Mouse (Mus musculus) liver, embryonic 14.5 days (tissue): Measurements from ENCODE around the gene Insrr.

Experiments used
- CTCF ChIP-seq: IDR thresholded peaks from 2 replicates; pipeline ENCODE4 v1.5.1; 2016; ENCODE audit warnings: antibody characterized with exemption, low read depth, control low read depth
- EP300 ChIP-seq: IDR thresholded peaks from 2 replicates; pipeline ENCODE4 v1.6.1; 2016; ENCODE audit warnings: antibody characterized with exemption, low read depth

DNA sequence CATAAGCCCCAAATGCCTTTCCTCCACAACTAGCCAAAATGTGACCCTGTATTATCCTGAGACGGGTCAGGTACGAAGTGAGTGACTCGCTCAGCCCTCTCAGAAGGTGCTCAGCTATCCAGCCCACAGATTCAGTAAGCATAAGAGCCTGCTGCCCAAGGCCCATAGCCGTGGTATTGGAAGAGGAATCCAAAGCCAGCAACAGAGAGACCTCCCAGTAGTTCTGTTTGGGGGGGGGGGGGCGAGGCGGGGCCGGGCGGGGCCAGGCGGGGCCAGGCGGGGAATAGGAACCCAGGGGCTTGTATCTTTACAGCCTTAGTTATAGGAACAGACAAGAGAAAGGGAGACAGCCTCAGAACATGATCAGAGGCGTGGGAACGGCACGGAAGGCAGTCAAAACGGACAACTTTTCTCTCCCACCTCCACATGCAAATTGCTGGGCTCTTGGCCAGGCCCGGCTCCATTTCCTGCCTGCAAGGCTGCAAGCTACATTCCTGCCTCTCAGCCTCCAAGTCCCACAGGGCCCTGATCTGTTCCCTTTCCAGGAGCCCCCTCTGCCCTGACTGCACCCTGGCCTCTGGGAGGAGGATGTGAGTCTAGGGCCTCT is 33.0 kb upstream of the Insrr start:
- TF ChIP-seq CTCF (no peak), EP300 (no peak)
